Mouse (Mus musculus): ENCODE results near the gene Slc34a3. TPM values are rescaled to one million over a fixed set of nuclear protein-coding genes. Genes with fewer than 3 reads are reported as not detected.

Gene Slc34a3
- not detected in 2 replicates for polyA plus RNA-seq (2016; fragmentation: Nextera tagmentation; extraction: Ambion mirVana)

GRCm38 (mm10) chr2:25234050-25234449 is at the start of gene Slc34a3:
Gene Slc34a3, minus strand, starts transcription at chr2:25234364.
- Histone ChIP-seq H3K36me3 (no peaks in the 10 kb centered on the region), H3K27ac (no peak within 1 kb of the TSS), H3K4me3 (no peak within 1 kb of the TSS), H3K4me1 (peaks cover 7% of the 10 kb centered on the region), H3K27me3 (ENCODE audit: insufficient read depth, poor library complexity, severe bottlenecking) (peaks cover 82% of the 10 kb centered on the region), H3K9me3 (no peaks in the 10 kb centered on the region)
- WGBS: 80% methylated on average over 3 of the region's 3 CpGs
- DNase-seq (ENCODE audit: low spot score): no peak

- WGBS: 59% methylated on average over 13 of the region's 13 CpGs
- no peak for DNase-seq (ENCODE audit: low spot score)
- Histone ChIP-seq H3K27ac (no peak overlapping the region), H3K4me1 (no peaks in the 10 kb centered on the region), H3K27me3 (ENCODE audit: insufficient read depth, poor library complexity, severe bottlenecking) (no peaks in the 10 kb centered on the region), H3K9me3 (no peaks in the 10 kb centered on the region), H3K36me3 (peaks cover 97% of the 10 kb centered on the region), H3K4me3 (no peak overlapping the region)
Observed at GRCm38 (mm10) chr2:25278928-25279882, 45.0 kb upstream of the Slc34a3 start.

- Histone ChIP-seq H3K4me1 (peaks cover 26% of the 10 kb centered on the region), H3K4me3 (peak overlapping the region; percentile 91), H3K9me3 (no peaks in the 10 kb centered on the region), H3K27ac (peak overlapping the region; percentile 92), H3K27me3 (ENCODE audit: insufficient read depth, poor library complexity, severe bottlenecking) (no peaks in the 10 kb centered on the region), H3K36me3 (peaks cover 80% of the 10 kb centered on the region)
- 27% methylated on average over 16 of the region's 16 CpGs for WGBS
- DNase-seq (ENCODE audit: low spot score): no peak
Observed at GRCm38 (mm10) chr2:25273010-25273409, 38.8 kb upstream of the Slc34a3 start.

- H3K4me3 ChIP-seq: peak overlapping the region; percentile 91
- no peaks in the 10 kb centered on the region for H3K27me3 ChIP-seq (ENCODE audit: insufficient read depth, poor library complexity, severe bottlenecking)
- H3K4me1 ChIP-seq: peaks cover 26% of the 10 kb centered on the region
- WGBS: under 1% methylated on average over 29 of the region's 29 CpGs
- H3K27ac ChIP-seq: peak overlapping the region; percentile 92
- H3K9me3 ChIP-seq: no peaks in the 10 kb centered on the region
- H3K36me3 ChIP-seq: peaks cover 79% of the 10 kb centered on the region
- no peak for DNase-seq (ENCODE audit: low spot score)
Observed at GRCm38 (mm10) chr2:25272515-25272914, 38.4 kb upstream of the Slc34a3 start.

GRCm38 (mm10) chr2:25271827-25272511 is 37.8 kb upstream of the Slc34a3 start, which contains the start of the genes Ssna1 and Anapc2:
Gene Ssna1, minus strand, starts transcription at chr2:25272438.
Gene Anapc2, plus strand, starts transcription at chr2:25272478.
- peak; percentile 99 for DNase-seq (ENCODE audit: low spot score)
- Histone ChIP-seq H3K27me3 (ENCODE audit: insufficient read depth, poor library complexity, severe bottlenecking) (no peaks in the 10 kb centered on the region), H3K4me1 (peaks cover 31% of the 10 kb centered on the region), H3K9me3 (no peaks in the 10 kb centered on the region), H3K4me3 (peak within 1 kb of the TSS; percentile 91), H3K36me3 (peaks cover 74% of the 10 kb centered on the region), H3K27ac (peak within 1 kb of the TSS; percentile 92)
- under 1% methylated on average over 55 of the region's 55 CpGs for WGBS

- H3K36me3 ChIP-seq: peaks cover 36% of the 10 kb centered on the region
- H3K4me1 ChIP-seq: peaks cover 50% of the 10 kb centered on the region
- WGBS: 66% methylated on average over 4 of the region's 4 CpGs
- no peaks in the 10 kb centered on the region for H3K9me3 ChIP-seq
- H3K4me3 ChIP-seq: no peak overlapping the region
- no peak overlapping the region for H3K27ac ChIP-seq
- peaks cover 25% of the 10 kb centered on the region for H3K27me3 ChIP-seq (ENCODE audit: insufficient read depth, poor library complexity, severe bottlenecking)
- no peak for DNase-seq (ENCODE audit: low spot score)
Observed at GRCm38 (mm10) chr2:25267746-25268309, 33.7 kb upstream of the Slc34a3 start.

GRCm38 (mm10) chr2:25267241-25267640 is 33.1 kb upstream of the Slc34a3 start:
- no peak for DNase-seq (ENCODE audit: low spot score)
- no peak overlapping the region for H3K27ac ChIP-seq
- no peaks in the 10 kb centered on the region for H3K9me3 ChIP-seq
- no peak overlapping the region for H3K4me3 ChIP-seq
- peaks cover 36% of the 10 kb centered on the region for H3K36me3 ChIP-seq
- H3K4me1 ChIP-seq: peaks cover 49% of the 10 kb centered on the region
- H3K27me3 ChIP-seq (ENCODE audit: insufficient read depth, poor library complexity, severe bottlenecking): peaks cover 25% of the 10 kb centered on the region

GRCm38 (mm10) chr2:25266720-25267119 is 32.6 kb upstream of the Slc34a3 start:
- H3K4me1 ChIP-seq: peaks cover 48% of the 10 kb centered on the region
- H3K27ac ChIP-seq: peak overlapping the region; percentile 31; the same call in 1 of the 2 replicates
- DNase-seq (ENCODE audit: low spot score): no peak
- WGBS: 42% methylated on average over 2 of the region's 2 CpGs
- peaks cover 25% of the 10 kb centered on the region for H3K27me3 ChIP-seq (ENCODE audit: insufficient read depth, poor library complexity, severe bottlenecking)
- no peaks in the 10 kb centered on the region for H3K9me3 ChIP-seq
- H3K4me3 ChIP-seq: no peak overlapping the region
- H3K36me3 ChIP-seq: peaks cover 36% of the 10 kb centered on the region

- Histone ChIP-seq H3K9me3 (no peaks in the 10 kb centered on the region), H3K27me3 (ENCODE audit: insufficient read depth, poor library complexity, severe bottlenecking) (peaks cover 25% of the 10 kb centered on the region), H3K4me3 (peak overlapping the region; percentile 25; the same call in 1 of the 2 replicates), H3K4me1 (peaks cover 42% of the 10 kb centered on the region), H3K36me3 (peaks cover 33% of the 10 kb centered on the region), H3K27ac (peak overlapping the region; percentile 31)
- 58% methylated on average over 6 of the region's 6 CpGs for WGBS
- no peak for DNase-seq (ENCODE audit: low spot score)
Observed at GRCm38 (mm10) chr2:25265897-25266656, 31.9 kb upstream of the Slc34a3 start.

- Histone ChIP-seq H3K27ac (no peak overlapping the region), H3K36me3 (peaks cover 22% of the 10 kb centered on the region), H3K9me3 (no peaks in the 10 kb centered on the region), H3K27me3 (ENCODE audit: insufficient read depth, poor library complexity, severe bottlenecking) (peaks cover 25% of the 10 kb centered on the region), H3K4me1 (peaks cover 36% of the 10 kb centered on the region), H3K4me3 (no peak overlapping the region)
- no peak for DNase-seq (ENCODE audit: low spot score)
- 69% methylated on average over 3 of the region's 3 CpGs for WGBS
Observed at GRCm38 (mm10) chr2:25264851-25265250, 30.7 kb upstream of the Slc34a3 start.

- WGBS: 68% methylated on average over 5 of the region's 5 CpGs
- Histone ChIP-seq H3K27me3 (ENCODE audit: insufficient read depth, poor library complexity, severe bottlenecking) (peaks cover 25% of the 10 kb centered on the region), H3K4me3 (peak overlapping the region; percentile 80; the same call in 1 of the 2 replicates), H3K4me1 (peaks cover 36% of the 10 kb centered on the region), H3K36me3 (peaks cover 16% of the 10 kb centered on the region), H3K9me3 (no peaks in the 10 kb centered on the region), H3K27ac (no peak overlapping the region)
- DNase-seq (ENCODE audit: low spot score): no peak
Observed at GRCm38 (mm10) chr2:25264286-25264660, 30.1 kb upstream of the Slc34a3 start.

- peaks cover 11% of the 10 kb centered on the region; the same call in 1 of the 2 replicates for H3K36me3 ChIP-seq
- H3K4me3 ChIP-seq: peak overlapping the region; percentile 80
- 20% methylated on average over 12 of the region's 12 CpGs for WGBS
- peaks cover 25% of the 10 kb centered on the region for H3K27me3 ChIP-seq (ENCODE audit: insufficient read depth, poor library complexity, severe bottlenecking)
- H3K27ac ChIP-seq: peak overlapping the region; percentile 77
- DNase-seq (ENCODE audit: low spot score): no peak
- no peaks in the 10 kb centered on the region for H3K9me3 ChIP-seq
- peaks cover 36% of the 10 kb centered on the region for H3K4me1 ChIP-seq
Observed at GRCm38 (mm10) chr2:25263623-25264285, 29.6 kb upstream of the Slc34a3 start.

All from heart, embryonic 10.5 days (tissue).